Mouse (Mus musculus): ENCODE measurements around the gene Heatr6.

Gene Heatr6

DNA sequence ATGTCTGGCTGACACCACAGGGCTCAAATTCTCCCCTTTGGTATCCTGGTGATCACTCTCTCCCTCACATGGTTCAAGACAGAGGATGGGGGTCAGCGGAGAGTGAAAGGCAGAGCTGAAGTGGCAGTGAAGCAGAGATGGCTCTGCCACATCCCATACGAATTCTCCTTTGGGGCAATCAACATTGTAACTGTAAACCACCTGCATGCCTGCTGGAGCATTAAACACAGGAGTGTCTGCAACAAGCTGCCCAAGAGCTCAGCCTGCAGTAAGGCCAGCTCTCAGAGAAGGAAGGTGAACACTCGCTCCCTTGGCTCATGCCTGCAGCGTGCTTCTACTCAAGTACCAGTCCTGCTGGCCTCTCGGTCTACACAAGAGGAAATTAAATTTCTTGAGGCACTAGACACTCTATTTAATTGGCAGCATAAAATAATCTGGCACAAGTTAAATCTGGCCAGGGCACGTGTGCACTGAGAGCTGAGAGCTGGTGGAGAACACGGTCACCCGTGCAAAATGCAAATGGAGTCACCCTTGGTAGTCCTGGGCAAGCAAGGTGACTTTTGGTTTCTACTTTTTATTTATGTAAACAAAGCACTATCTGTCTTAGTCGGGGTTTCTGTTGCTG is 10.7 kb upstream of the Heatr6 start:
- in situ Hi-C loops (cut with MboI; ENCODE audit: low pct_unique_long_range_greater_than_20kb in 1 of 2, low sequenced_read_pairs in 2 of 2, unreplicated experiment in 1 of 2): loop anchor here in 1 of 2 experiments (25.0 kb wide), 1 partner anchor 306 kb away; the partner anchor contains the start of genes 1700020L24Rik and Gas2l2

GRCm38 (mm10) chr11:83743525-83743924 is 10.0 kb upstream of the Heatr6 start:
- in situ Hi-C loops (cut with MboI; ENCODE audit: low pct_unique_long_range_greater_than_20kb in 1 of 2, low sequenced_read_pairs in 2 of 2, unreplicated experiment in 1 of 2): loop anchor here in 1 of 2 experiments (25.0 kb wide), 1 partner anchor 306 kb away; the partner anchor contains the start of genes 1700020L24Rik and Gas2l2

- in situ Hi-C loops (cut with MboI; ENCODE audit: low pct_unique_long_range_greater_than_20kb in 1 of 2, low sequenced_read_pairs in 2 of 2, unreplicated experiment in 1 of 2): loop anchor here in 1 of 2 experiments (25.0 kb wide), 1 partner anchor 309 kb away; the partner anchor contains the start of genes 1700020L24Rik and Gas2l2
Observed at GRCm38 (mm10) chr11:83746152-83746551, 7.3 kb upstream of the Heatr6 start.

- in situ Hi-C loops (cut with MboI; ENCODE audit: low pct_unique_long_range_greater_than_20kb in 1 of 2, low sequenced_read_pairs in 2 of 2, unreplicated experiment in 1 of 2): loop anchor here in 1 of 2 experiments (25.0 kb wide), 1 partner anchor 309 kb away; the partner anchor contains the start of genes 1700020L24Rik and Gas2l2
Observed at GRCm38 (mm10) chr11:83746681-83747080, 6.8 kb upstream of the Heatr6 start, which contains the start of gene Wfdc21. Gene Wfdc21 (plus strand): TSS chr11:83746940.

- in situ Hi-C loops (cut with MboI; ENCODE audit: low pct_unique_long_range_greater_than_20kb in 1 of 2, low sequenced_read_pairs in 2 of 2, unreplicated experiment in 1 of 2): loop anchor here in 1 of 2 experiments (25.0 kb wide), 1 partner anchor 310 kb away; the partner anchor contains the start of genes 1700020L24Rik and Gas2l2
Observed at GRCm38 (mm10) chr11:83747376-83748265, 5.9 kb upstream of the Heatr6 start.

- in situ Hi-C loops (cut with MboI; ENCODE audit: low pct_unique_long_range_greater_than_20kb in 1 of 2, low sequenced_read_pairs in 2 of 2, unreplicated experiment in 1 of 2): no loop called here
Observed at GRCm38 (mm10) chr11:83754227-83754626, 731 bp downstream of the Heatr6 start.

DNA sequence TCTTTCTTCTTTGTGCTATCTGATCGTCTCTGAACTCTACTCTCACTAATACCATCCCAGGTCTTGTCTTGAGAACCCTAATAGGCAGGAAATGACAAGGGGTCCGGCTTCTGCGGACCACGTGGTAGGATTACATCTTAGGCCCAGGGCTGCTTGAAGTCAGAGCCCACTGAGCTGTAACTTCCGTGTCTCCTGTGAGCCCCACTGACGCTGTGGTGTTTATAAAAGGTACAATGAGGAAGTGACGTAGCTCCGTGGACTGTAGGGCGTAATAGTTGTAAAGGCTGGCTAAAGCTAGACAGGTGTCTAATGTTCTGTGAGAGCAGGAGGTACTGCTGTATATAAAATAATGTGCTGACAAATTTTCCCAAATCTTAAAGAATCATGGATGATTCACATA is 13.8 kb downstream of the Heatr6 start:
- in situ Hi-C loops (cut with MboI; ENCODE audit: low pct_unique_long_range_greater_than_20kb in 1 of 2, low sequenced_read_pairs in 2 of 2, unreplicated experiment in 1 of 2): no loop called here

DNA sequence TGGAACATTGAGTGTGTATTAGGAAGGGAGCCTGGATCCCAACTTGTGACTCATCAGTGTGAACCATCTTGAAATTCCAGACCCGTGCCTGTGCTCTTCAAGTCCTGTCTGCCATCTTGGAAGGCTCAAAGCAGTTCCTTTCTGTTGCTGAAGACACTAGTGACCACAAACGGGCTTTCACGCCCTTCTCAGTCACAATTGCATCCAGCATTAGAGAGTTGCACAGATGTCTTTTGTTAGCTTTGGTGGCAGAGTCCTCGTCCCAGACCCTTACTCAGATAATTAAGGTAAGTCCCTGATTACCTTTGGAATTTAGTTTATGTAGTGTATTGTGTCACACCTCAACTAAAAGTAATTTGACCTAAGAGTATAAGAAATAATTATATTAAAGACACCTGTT is 15.5 kb downstream of the Heatr6 start:
- in situ Hi-C loops (cut with MboI; ENCODE audit: low pct_unique_long_range_greater_than_20kb in 1 of 2, low sequenced_read_pairs in 2 of 2, unreplicated experiment in 1 of 2): no loop called here

DNA sequence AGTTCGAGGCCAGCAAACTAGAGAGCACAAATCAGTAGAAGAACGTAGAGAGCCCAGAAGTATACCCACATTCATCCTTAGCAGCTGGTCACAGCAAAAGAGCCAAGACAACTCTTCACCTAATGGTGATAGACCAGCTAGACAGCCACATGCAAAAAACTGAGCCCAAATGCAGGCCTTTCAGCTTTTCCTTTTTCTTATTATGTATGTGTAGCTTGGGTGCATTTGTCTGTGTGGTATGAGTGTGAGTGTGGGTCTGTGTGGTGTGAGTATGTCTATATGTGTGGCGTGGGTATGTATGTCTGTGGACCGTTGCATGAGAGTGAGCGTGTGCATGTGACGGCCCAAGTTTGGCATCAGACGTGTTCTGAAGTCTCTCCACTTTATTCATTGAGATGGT is 17.5 kb downstream of the Heatr6 start:
- in situ Hi-C loops (cut with MboI; ENCODE audit: low pct_unique_long_range_greater_than_20kb in 1 of 2, low sequenced_read_pairs in 2 of 2, unreplicated experiment in 1 of 2): no loop called here

DNA sequence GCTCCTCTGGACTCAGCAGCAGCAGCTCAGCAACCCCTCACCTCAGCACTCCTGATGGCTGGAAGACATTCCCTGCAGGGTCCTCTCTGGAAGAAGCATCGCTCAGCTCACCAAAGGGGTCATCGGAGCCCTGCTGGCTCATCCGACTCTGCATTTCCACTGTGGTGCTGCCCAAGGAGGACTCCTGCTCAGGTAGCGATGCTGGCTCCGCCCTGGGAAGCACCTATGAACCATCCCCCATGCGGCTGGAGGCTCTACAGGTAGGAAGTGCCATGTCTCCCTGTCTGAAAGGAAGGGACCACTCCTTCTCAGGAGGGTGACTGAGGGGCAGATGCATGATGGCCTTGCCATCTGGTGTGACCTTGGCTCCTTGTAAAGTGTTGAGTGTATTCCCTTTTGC is 18.8 kb downstream of the Heatr6 start:
- in situ Hi-C loops (cut with MboI; ENCODE audit: low pct_unique_long_range_greater_than_20kb in 1 of 2, low sequenced_read_pairs in 2 of 2, unreplicated experiment in 1 of 2): no loop called here

- in situ Hi-C loops (cut with MboI; ENCODE audit: low pct_unique_long_range_greater_than_20kb in 1 of 2, low sequenced_read_pairs in 2 of 2, unreplicated experiment in 1 of 2): no loop called here
Observed at GRCm38 (mm10) chr11:83773691-83774090, 20.2 kb downstream of the Heatr6 start.

DNA sequence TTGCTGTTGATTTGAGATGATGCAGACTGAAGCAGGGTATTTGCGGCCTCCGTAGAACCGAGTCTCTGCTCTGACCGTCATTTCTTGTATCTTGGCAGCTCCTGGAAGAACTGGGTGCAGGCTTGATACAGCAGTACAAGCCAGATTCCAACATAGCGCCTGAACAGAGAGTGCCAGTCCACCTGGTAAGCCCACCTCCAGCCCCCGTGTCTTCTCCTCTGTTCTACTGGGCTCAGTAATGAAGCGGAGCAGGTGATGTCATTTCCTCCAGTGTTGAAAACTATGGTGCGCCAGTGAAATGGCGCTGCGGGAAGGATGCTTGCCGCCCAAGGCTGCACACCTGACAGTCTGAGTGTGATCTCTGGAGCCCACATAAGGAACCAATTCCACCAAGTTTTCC is 20.8 kb downstream of the Heatr6 start:
- in situ Hi-C loops (cut with MboI; ENCODE audit: low pct_unique_long_range_greater_than_20kb in 1 of 2, low sequenced_read_pairs in 2 of 2, unreplicated experiment in 1 of 2): no loop called here

GRCm38 (mm10) chr11:83776798-83777197 is 23.3 kb downstream of the Heatr6 start:
- in situ Hi-C loops (cut with MboI; ENCODE audit: low pct_unique_long_range_greater_than_20kb in 1 of 2, low sequenced_read_pairs in 2 of 2, unreplicated experiment in 1 of 2): loop anchor here in 1 of 2 experiments (25.0 kb wide), 1 partner anchor 161 kb away; the partner anchor contains the start of gene Ddx52

GRCm38 (mm10) chr11:83783931-83784600 is 30.6 kb downstream of the Heatr6 start:
- in situ Hi-C loops (cut with MboI; ENCODE audit: low pct_unique_long_range_greater_than_20kb in 1 of 2, low sequenced_read_pairs in 2 of 2, unreplicated experiment in 1 of 2): loop anchor here in 1 of 2 experiments (25.0 kb wide), 1 partner anchor 153 kb away; the partner anchor contains the start of gene Ddx52

GRCm38 (mm10) chr11:83784661-83785060 is 31.2 kb downstream of the Heatr6 start:
- in situ Hi-C loops (cut with MboI; ENCODE audit: low pct_unique_long_range_greater_than_20kb in 1 of 2, low sequenced_read_pairs in 2 of 2, unreplicated experiment in 1 of 2): loop anchor here in 1 of 2 experiments (25.0 kb wide), 1 partner anchor 153 kb away; the partner anchor contains the start of gene Ddx52

DNA sequence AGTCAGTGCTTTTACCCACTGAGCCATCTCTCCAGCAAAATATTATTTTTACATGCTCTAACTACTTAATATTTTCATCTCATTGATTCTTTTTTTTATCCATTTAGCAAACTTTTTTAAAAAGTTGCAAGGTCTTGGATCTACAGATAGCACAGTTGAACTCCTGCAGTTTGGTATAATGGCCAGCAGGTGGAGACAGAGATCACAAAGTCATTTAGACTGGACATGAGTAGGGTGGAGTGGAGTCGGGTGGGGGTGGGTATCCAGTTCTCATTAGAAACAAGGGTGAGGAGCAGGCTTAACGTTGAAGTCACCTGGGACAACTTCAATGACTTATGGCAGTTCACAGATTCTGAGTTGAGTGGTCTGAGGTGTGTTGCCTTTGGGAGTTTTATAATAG is 31.9 kb downstream of the Heatr6 start:
- in situ Hi-C loops (cut with MboI; ENCODE audit: low pct_unique_long_range_greater_than_20kb in 1 of 2, low sequenced_read_pairs in 2 of 2, unreplicated experiment in 1 of 2): loop anchor here in 1 of 2 experiments (25.0 kb wide), 1 partner anchor 152 kb away; the partner anchor contains the start of gene Ddx52

- in situ Hi-C loops (cut with MboI; ENCODE audit: low pct_unique_long_range_greater_than_20kb in 1 of 2, low sequenced_read_pairs in 2 of 2, unreplicated experiment in 1 of 2): loop anchor here in 1 of 2 experiments (25.0 kb wide), 1 partner anchor 150 kb away; the partner anchor contains the start of gene Ddx52
Observed at GRCm38 (mm10) chr11:83786835-83787234, 33.3 kb downstream of the Heatr6 start.

DNA sequence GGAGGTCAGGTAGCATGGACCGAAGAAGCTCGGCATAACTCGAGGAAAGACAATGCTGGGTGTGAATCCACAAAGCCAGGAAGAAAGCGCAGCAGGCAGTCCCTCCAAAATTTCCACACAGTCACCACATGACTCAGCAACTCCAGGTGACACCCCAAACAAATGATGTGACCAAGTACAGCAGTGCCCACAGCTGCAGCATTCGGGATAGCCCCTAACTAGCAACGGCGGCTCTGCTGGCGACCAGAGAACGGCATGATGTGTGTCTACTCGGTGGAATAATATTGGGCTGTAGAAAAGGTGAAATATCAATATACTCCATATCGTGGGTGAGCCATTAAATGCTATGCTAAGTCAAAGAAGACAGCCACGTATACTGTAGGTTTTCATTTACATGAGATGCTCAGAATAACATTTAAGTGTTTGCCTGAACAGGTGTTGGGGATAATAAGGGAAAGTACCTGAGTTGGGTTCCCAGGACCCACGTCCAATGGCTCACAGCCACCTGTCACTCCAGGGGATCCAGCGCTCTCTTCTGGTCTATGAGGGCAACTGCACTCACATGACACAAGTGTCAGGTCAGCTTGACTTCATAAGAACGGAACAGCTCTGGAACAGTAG is 34.0 kb downstream of the Heatr6 start:
- in situ Hi-C loops (cut with MboI; ENCODE audit: low pct_unique_long_range_greater_than_20kb in 1 of 2, low sequenced_read_pairs in 2 of 2, unreplicated experiment in 1 of 2): loop anchor here in 1 of 2 experiments (25.0 kb wide), 1 partner anchor 150 kb away; the partner anchor contains the start of gene Ddx52

Data from mouse embryonic stem cell (cell line).